Mouse (Mus musculus): ENCODE data around the gene Meis2. TPM values are rescaled to one million over a fixed set of nuclear protein-coding genes. Genes with fewer than 3 reads are reported as not detected.

Gene Meis2
- polyA plus RNA-seq, 1 experiment from 2014 or later = 142 TPM

DNA sequence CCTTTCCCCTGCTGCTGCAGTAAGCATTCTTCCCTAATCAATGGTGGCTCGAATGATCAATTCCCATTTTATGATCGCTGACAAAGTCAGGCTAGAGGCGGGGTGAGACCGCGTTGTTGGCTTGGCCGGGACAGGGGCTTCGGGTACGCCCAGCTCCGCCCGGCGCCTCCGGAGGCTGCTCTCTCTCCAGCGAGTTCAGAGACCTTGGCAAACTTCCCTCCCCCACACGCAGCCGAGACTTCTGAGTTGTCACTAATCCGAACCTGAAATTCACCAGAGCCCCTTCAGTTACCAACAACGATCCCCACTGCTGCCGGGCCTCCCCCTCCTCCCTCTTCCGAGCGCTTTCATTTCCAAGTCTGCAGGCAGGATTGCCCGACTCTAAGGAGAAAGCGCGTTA lies 10.3 kb upstream of the Meis2 start:
- H3K4me3 ChIP-seq (ENCODE audit: low read depth, low read length) = peak overlapping the region; percentile 30
- 1% methylated on average over 23 of the region's 23 CpGs for WGBS
- H3K4me1 ChIP-seq (replicated peaks; ENCODE audit: control insufficient read depth, insufficient read depth, low read length) = peaks cover 3% of the 10 kb centered on the region

GRCm38 (mm10) chr2:116075477-116075876 lies 9.8 kb upstream of the Meis2 start:
- no peaks in the 10 kb centered on the region for H3K27me3 ChIP-seq (ENCODE audit: control insufficient read depth, insufficient read depth, low read length)
- H3K36me3 ChIP-seq (ENCODE audit: control insufficient read depth, insufficient read depth, low read length) = no peaks in the 10 kb centered on the region
- H3K4me1 ChIP-seq (replicated peaks; ENCODE audit: control insufficient read depth, insufficient read depth, low read length) = peaks cover 3% of the 10 kb centered on the region
- 2% methylated on average over 20 of the region's 20 CpGs for WGBS
- ATAC-seq (ENCODE audit: low FRiP score) (peak; percentile 41), DNase-seq (ENCODE audit: low spot score) (peak; percentile 62)
- H3K9ac ChIP-seq (ENCODE audit: low read depth, low read length) = peak overlapping the region; percentile 52
- peak overlapping the region; percentile 30 for H3K4me3 ChIP-seq (ENCODE audit: low read depth, low read length)
- peak overlapping the region; percentile 70 for H3K27ac ChIP-seq (ENCODE audit: low read depth, low read length)
- peak overlapping the region; percentile 64 for H3K4me2 ChIP-seq (replicated peaks; ENCODE audit: low read depth, low read length)
- no peaks in the 10 kb centered on the region for H3K9me3 ChIP-seq (ENCODE audit: control insufficient read depth, low read length)

More for the DNA sequence above, 10.3 kb upstream of the Meis2 start:
- H3K4me2 ChIP-seq (replicated peaks; ENCODE audit: low read depth, low read length) = peak overlapping the region; percentile 64
- peak overlapping the region; percentile 52 for H3K9ac ChIP-seq (ENCODE audit: low read depth, low read length)
- H3K27me3 ChIP-seq (ENCODE audit: control insufficient read depth, insufficient read depth, low read length) = no peaks in the 10 kb centered on the region
- DNase-seq (ENCODE audit: low spot score) (peak; percentile 81), ATAC-seq (ENCODE audit: low FRiP score) (peak; percentile 76)
- peak overlapping the region; percentile 70 for H3K27ac ChIP-seq (ENCODE audit: low read depth, low read length)
- no peaks in the 10 kb centered on the region for H3K36me3 ChIP-seq (ENCODE audit: control insufficient read depth, insufficient read depth, low read length)
- no peaks in the 10 kb centered on the region for H3K9me3 ChIP-seq (ENCODE audit: control insufficient read depth, low read length)

GRCm38 (mm10) chr2:116074726-116075440 lies 9.2 kb upstream of the Meis2 start:
- DNase-seq (ENCODE audit: low spot score) (peak; percentile 52), ATAC-seq (ENCODE audit: low FRiP score) (no peak)
- Histone ChIP-seq H3K4me1 (replicated peaks; ENCODE audit: control insufficient read depth, insufficient read depth, low read length) (peaks cover 3% of the 10 kb centered on the region), H3K9me3 (ENCODE audit: control insufficient read depth, low read length) (no peaks in the 10 kb centered on the region), H3K27me3 (ENCODE audit: control insufficient read depth, insufficient read depth, low read length) (no peaks in the 10 kb centered on the region), H3K27ac (ENCODE audit: low read depth, low read length) (peak overlapping the region; percentile 70), H3K9ac (ENCODE audit: low read depth, low read length) (peak overlapping the region; percentile 52), H3K4me2 (replicated peaks; ENCODE audit: low read depth, low read length) (peak overlapping the region; percentile 64), H3K36me3 (ENCODE audit: control insufficient read depth, insufficient read depth, low read length) (no peaks in the 10 kb centered on the region), H3K4me3 (ENCODE audit: low read depth, low read length) (peak overlapping the region; percentile 30)
- 9% methylated on average over 17 of the region's 17 CpGs for WGBS

- 28% methylated on average over 3 of the region's 3 CpGs for WGBS
- Histone ChIP-seq H3K4me3 (ENCODE audit: low read depth, low read length) (no peak overlapping the region), H3K4me1 (replicated peaks; ENCODE audit: control insufficient read depth, insufficient read depth, low read length) (peaks cover 3% of the 10 kb centered on the region), H3K27me3 (ENCODE audit: control insufficient read depth, insufficient read depth, low read length) (no peaks in the 10 kb centered on the region), H3K36me3 (ENCODE audit: control insufficient read depth, insufficient read depth, low read length) (no peaks in the 10 kb centered on the region), H3K4me2 (replicated peaks; ENCODE audit: low read depth, low read length) (0 out of 2 replicates have a peak overlapping the region, but pooled peaks have one; percentile 30), H3K9ac (ENCODE audit: low read depth, low read length) (no peak overlapping the region), H3K27ac (ENCODE audit: low read depth, low read length) (no peak overlapping the region), H3K9me3 (ENCODE audit: control insufficient read depth, low read length) (no peaks in the 10 kb centered on the region)
- DNase-seq (ENCODE audit: low spot score) (peak; percentile 20), ATAC-seq (ENCODE audit: low FRiP score) (no peak)
These were observed 8.4 kb upstream of the Meis2 start for GRCm38 (mm10) chr2:116074061-116074460.

GRCm38 (mm10) chr2:116073311-116073904 lies 7.8 kb upstream of the Meis2 start:
- Histone ChIP-seq H3K9ac (ENCODE audit: low read depth, low read length) (no peak overlapping the region), H3K27me3 (ENCODE audit: control insufficient read depth, insufficient read depth, low read length) (no peaks in the 10 kb centered on the region), H3K27ac (ENCODE audit: low read depth, low read length) (no peak overlapping the region), H3K4me1 (replicated peaks; ENCODE audit: control insufficient read depth, insufficient read depth, low read length) (peaks cover 3% of the 10 kb centered on the region), H3K4me3 (ENCODE audit: low read depth, low read length) (no peak overlapping the region), H3K9me3 (ENCODE audit: control insufficient read depth, low read length) (no peaks in the 10 kb centered on the region), H3K4me2 (replicated peaks; ENCODE audit: low read depth, low read length) (0 out of 2 replicates have a peak overlapping the region, but pooled peaks have one; percentile 22), H3K36me3 (ENCODE audit: control insufficient read depth, insufficient read depth, low read length) (no peaks in the 10 kb centered on the region)
- DNase-seq (ENCODE audit: low spot score) = peak; percentile 34
- 33% methylated on average over 9 of the region's 9 CpGs for WGBS
- ATAC-seq (ENCODE audit: low FRiP score) = no peak

GRCm38 (mm10) chr2:116072706-116073105 lies 7.1 kb upstream of the Meis2 start:
- peak overlapping the region; percentile 5 for H3K9ac ChIP-seq (ENCODE audit: low read depth, low read length)
- peak overlapping the region; percentile 66 for H3K4me2 ChIP-seq (replicated peaks; ENCODE audit: low read depth, low read length)
- 15% methylated on average over 5 of the region's 5 CpGs for WGBS
- H3K9me3 ChIP-seq (ENCODE audit: control insufficient read depth, low read length) = no peaks in the 10 kb centered on the region
- peaks cover 3% of the 10 kb centered on the region for H3K4me1 ChIP-seq (replicated peaks; ENCODE audit: control insufficient read depth, insufficient read depth, low read length)
- no peaks in the 10 kb centered on the region for H3K36me3 ChIP-seq (ENCODE audit: control insufficient read depth, insufficient read depth, low read length)
- H3K27ac ChIP-seq (ENCODE audit: low read depth, low read length) = no peak overlapping the region
- no peaks in the 10 kb centered on the region for H3K27me3 ChIP-seq (ENCODE audit: control insufficient read depth, insufficient read depth, low read length)
- peak overlapping the region; percentile 90 for H3K4me3 ChIP-seq (ENCODE audit: low read depth, low read length)
- DNase-seq (ENCODE audit: low spot score) (peak; percentile 42), ATAC-seq (ENCODE audit: low FRiP score) (no peak)

DNA sequence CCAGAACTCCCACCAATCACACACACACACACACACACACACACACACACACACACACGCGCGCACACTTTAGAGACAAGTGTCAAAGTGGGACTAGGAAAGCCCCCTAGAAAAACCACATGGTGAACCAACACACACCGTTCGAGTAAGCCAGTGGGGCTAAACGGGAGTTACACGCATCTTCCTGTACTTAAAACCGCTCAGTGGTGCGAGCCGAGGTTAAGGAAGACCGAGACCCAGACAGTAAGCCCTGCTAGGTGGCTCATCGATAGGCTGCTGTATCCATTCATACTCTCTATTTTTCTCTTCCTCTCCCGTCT lies 6.6 kb upstream of the Meis2 start:
- 4% methylated on average over 13 of the region's 13 CpGs for WGBS
- Histone ChIP-seq H3K27ac (ENCODE audit: low read depth, low read length) (no peak overlapping the region), H3K4me3 (ENCODE audit: low read depth, low read length) (peak overlapping the region; percentile 90), H3K9me3 (ENCODE audit: control insufficient read depth, low read length) (no peaks in the 10 kb centered on the region), H3K4me1 (replicated peaks; ENCODE audit: control insufficient read depth, insufficient read depth, low read length) (peaks cover 3% of the 10 kb centered on the region), H3K27me3 (ENCODE audit: control insufficient read depth, insufficient read depth, low read length) (no peaks in the 10 kb centered on the region), H3K36me3 (ENCODE audit: control insufficient read depth, insufficient read depth, low read length) (no peaks in the 10 kb centered on the region), H3K4me2 (replicated peaks; ENCODE audit: low read depth, low read length) (peak overlapping the region; percentile 66), H3K9ac (ENCODE audit: low read depth, low read length) (peak overlapping the region; percentile 5)
- ATAC-seq (ENCODE audit: low FRiP score) (no peak), DNase-seq (ENCODE audit: low spot score) (no peak)

- no peak overlapping the region; the same call in 1 of the 2 replicates for H3K27ac ChIP-seq (ENCODE audit: low read depth, low read length)
- 1% methylated on average over 25 of the region's 25 CpGs for WGBS
- H3K4me2 ChIP-seq (replicated peaks; ENCODE audit: low read depth, low read length) = peak overlapping the region; percentile 66
These were observed 6.1 kb upstream of the Meis2 start for GRCm38 (mm10) chr2:116071571-116072320.

More at GRCm38 (mm10) chr2:116071571-116072320, 6.1 kb upstream of the Meis2 start:
- H3K4me1 ChIP-seq (replicated peaks; ENCODE audit: control insufficient read depth, insufficient read depth, low read length) = peaks cover 3% of the 10 kb centered on the region
- H3K4me3 ChIP-seq (ENCODE audit: low read depth, low read length) = peak overlapping the region; percentile 90
- no peak for ATAC-seq (ENCODE audit: low FRiP score)
- H3K36me3 ChIP-seq (ENCODE audit: control insufficient read depth, insufficient read depth, low read length) = no peaks in the 10 kb centered on the region
- peak overlapping the region; percentile 88 for H3K9ac ChIP-seq (ENCODE audit: low read depth, low read length)
- peak; percentile 81 for DNase-seq (ENCODE audit: low spot score)
- no peaks in the 10 kb centered on the region for H3K9me3 ChIP-seq (ENCODE audit: control insufficient read depth, low read length)
- no peaks in the 10 kb centered on the region for H3K27me3 ChIP-seq (ENCODE audit: control insufficient read depth, insufficient read depth, low read length)

Measured in hindbrain, embryonic 11.5 days (tissue).